Mouse (Mus musculus) splenic B cell, adult 2 months (primary cell): Measurements from ENCODE around the gene Arl6ip5.

Source experiments
- DNase-seq: peaks from one replicate; pipeline ENCODE4 v3.0.0-alpha.2; 2011; ENCODE audit warnings: low read depth, low spot score
- H3K27me3 ChIP-seq: 2 replicates; pipeline ENCODE4 v1.6.1; 2012; ENCODE audit warnings: mild to moderate bottlenecking, low read length, moderate library complexity, mixed read lengths; ENCODE audit not compliant: control insufficient read depth, poor library complexity, insufficient read depth, severe bottlenecking
- H3K36me3 ChIP-seq: 2 replicates; pipeline ENCODE4 v1.6.1; 2012; ENCODE audit warnings: mild to moderate bottlenecking, low read length, moderate library complexity, mixed read lengths; ENCODE audit not compliant: control insufficient read depth, poor library complexity, insufficient read depth, severe bottlenecking

Arl6ip5 gene

DNA sequence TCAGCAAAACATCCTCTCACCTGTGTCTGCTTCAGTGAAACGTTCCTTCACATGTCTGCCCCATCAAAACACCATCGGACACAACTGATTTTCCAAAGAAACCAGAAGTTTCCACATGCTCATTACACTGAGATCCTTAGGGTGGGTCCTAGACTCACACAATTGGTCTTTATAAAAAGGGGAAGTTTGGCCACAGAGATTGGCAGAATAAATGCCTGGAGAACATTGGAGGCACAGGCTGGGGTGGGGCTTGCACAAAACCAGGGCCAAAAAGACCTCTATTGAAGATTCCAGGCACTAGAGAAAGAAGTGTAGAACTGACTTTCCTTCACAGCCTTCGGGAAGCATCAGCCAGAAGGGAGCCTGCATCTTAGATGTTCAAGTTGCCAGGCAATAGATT, 63.3 kb downstream of the Arl6ip5 start:
- DNase-seq, result no peak
- no peaks in the 10 kb centered on the region for H3K36me3 ChIP-seq
- H3K27me3 ChIP-seq, result no peaks in the 10 kb centered on the region

DNA sequence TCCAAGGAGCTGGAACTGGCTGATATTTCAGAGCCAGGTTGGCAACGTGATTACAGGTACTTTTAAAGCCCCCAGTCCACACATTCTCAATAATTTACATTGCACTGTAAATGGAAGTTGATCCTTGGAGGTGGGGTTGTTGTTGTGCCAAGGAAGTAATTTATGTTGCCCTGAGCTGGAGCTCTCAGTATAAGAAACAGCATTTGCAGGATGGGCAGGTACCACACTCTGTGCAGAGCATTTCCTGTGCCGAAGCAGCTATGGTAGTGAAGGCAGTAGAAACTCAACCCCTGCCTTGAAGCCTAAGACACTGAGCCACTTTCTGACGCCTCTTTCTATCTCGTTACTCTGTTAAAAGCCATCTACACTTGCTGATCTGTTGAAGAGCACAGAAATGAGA, 65.3 kb downstream of the Arl6ip5 start:
- Histone ChIP-seq H3K27me3 (no peaks in the 10 kb centered on the region), H3K36me3 (no peaks in the 10 kb centered on the region)
- DNase-seq, result no peak

DNA sequence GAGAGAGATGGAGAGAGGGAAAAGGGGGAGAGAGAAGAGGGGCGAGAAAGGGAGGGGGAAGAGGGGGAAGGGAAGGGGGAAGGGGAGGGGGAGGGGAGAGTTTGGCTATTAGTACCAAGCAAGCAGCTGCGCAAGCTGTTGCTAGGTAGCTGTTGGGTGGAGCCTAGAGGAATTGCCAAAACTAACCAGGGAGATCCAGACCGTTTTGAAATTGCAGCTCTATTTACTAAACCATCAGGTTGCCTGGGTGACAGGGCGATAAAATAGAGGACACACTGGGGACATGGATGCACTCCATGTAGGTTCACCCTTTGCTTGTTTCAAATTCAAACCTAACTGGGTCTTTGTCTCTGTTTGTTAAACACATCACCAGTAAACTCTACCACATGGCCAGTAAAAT, 65.9 kb downstream of the Arl6ip5 start:
- H3K36me3 ChIP-seq, result no peaks in the 10 kb centered on the region
- no peaks in the 10 kb centered on the region for H3K27me3 ChIP-seq
- DNase-seq, result no peak

DNA sequence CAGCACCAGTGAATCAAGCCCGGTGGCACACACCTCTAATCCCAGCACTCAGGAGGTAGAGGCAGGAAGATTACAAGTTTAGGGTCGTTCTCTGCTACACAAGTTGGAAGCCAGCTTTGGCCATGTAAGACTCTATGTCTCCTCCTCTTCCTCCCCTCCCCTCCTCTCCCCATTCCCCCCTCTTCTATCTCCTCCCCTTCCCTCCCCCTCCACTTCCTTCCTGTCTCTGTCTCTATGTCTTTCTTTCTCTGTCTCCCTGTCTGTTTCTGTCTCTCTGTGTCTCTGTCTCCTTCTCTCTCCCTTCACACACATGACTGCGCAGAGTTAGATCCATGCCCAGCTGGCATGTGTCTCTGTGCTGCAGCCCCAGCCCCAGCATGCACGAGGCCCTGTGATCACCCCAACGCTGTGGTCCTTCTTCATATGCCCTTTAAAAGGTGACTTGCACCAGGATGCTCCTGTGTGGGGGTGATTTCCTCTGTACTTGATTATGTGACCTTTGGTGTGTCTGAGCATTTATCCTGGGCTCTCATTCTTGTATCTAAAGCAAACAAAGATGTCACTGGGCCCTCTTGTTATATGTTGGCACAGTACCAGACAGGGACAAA, 66.5 kb downstream of the Arl6ip5 start:
- H3K36me3 ChIP-seq, result no peaks in the 10 kb centered on the region
- no peaks in the 10 kb centered on the region for H3K27me3 ChIP-seq
- DNase-seq, result no peak

DNA sequence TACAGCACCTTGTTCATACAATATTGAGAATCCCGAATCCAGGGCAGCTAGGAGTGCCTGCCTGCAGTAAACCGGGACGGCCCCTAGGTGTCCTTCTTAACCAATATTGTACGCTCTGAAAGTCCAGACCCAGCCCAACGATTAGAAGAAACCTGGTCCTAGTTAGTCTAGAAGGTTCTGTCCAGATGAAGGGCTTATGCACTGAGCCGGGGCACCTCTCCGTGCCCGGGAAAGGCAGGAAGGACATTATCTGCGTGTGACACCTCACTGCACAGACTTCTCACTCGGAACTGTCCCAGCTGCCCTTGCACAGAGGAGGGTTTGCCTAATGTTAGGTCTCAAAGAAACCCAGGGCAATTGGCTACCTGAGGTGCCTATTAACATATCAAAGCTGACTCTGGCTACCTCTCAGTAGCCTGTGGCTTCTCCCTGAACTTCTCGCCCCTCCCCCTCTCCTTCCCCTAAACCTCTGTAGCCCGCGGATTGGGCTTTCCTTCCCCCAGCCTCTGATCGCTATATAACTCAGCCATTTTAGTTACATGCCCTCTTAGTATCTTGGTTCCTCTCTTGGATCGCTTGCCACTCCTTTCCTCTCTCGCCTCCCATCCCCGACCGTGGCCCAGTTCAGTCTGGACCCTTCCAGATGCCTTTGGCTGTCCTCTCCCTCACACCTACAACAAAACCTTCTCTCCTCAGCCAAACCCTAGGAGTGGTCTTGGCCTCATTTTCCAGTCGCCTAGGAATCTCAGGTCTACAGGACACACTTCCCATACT, 67.7 kb downstream of the Arl6ip5 start:
- DNase-seq, result peak; percentile 67
- Histone ChIP-seq H3K27me3 (no peaks in the 10 kb centered on the region), H3K36me3 (no peaks in the 10 kb centered on the region)

DNA sequence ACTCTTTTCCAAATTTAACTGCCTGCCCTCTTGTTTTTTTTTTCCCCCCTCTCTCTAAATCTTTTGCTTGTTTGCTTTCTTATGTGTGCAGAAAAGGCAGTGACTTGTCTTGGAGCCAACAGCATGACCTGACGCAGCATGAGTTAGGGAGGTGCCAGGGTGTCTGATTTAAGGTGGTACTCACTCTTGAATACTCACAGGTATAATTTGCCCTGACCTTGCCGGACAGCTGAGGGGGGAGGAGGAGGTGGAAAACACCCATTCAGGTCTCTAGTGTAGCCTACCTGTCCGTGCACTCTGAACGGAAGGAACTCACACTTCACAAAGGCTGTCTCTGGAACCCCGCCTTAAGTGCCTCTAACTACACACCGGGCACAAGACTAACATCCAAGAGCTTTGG, 68.4 kb downstream of the Arl6ip5 start:
- Histone ChIP-seq H3K36me3 (no peaks in the 10 kb centered on the region), H3K27me3 (no peaks in the 10 kb centered on the region)
- DNase-seq, result no peak
